Mouse (Mus musculus) ovary, postnatal 14 days (tissue): ENCODE results near the gene Hectd1.
A peak's percentile ranks its signal among the peaks of the same experiment; 100 is the strongest.

ENCODE experiments used
- DNase-seq: peaks from one replicate; pipeline ENCODE4 v3.0.0; 2022; ENCODE audit warnings: low spot score

The Hectd1 gene

GRCm38 (mm10) chr12:51829290-51830076, at the start of gene Hectd1:
TSS of gene Hectd1 (minus strand) at chr12:51829536.
- peak; percentile 72 for DNase-seq

- DNase-seq: no peak
Observed at GRCm38 (mm10) chr12:51871446-51872144, 42.3 kb upstream of the Hectd1 start.

- no peak for DNase-seq
Observed at GRCm38 (mm10) chr12:51869511-51869910, 40.2 kb upstream of the Hectd1 start.

GRCm38 (mm10) chr12:51867076-51867475, 37.7 kb upstream of the Hectd1 start:
- DNase-seq: no peak

DNA sequence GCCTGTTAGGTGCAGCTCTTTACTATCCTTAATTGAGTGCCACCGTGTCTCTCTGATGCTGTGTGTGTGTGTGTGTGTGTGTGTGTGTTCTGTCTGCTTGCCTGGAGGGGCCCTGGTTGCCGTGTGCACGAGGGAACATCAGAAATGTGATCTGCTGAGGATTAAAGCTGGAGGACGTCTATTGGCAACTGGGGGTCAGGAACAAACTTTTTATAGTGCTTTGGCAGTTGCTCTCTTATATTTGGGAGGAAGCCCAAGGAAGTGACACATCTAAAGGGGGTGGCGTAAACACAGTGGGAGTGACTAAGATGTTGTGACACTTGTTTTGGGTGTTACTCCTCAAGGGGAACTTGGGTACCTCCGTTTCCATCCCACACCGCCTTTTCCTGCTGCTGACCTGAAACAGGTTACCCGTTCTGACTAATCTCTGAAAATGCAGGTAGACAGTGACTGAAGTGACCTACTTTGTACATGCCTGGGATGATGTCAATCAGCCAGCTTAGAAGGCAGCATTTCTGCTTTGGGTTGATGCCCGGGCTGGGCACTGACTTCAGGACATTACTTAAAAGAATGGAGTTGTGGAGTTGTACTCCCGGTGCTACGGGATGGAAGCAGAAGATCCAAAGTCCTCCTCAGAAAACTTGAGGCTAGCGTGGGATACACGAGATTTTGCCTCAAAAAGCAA, 37.0 kb upstream of the Hectd1 start:
- DNase-seq: no peak

GRCm38 (mm10) chr12:51865790-51866179, 36.4 kb upstream of the Hectd1 start:
- DNase-seq: no peak

DNA sequence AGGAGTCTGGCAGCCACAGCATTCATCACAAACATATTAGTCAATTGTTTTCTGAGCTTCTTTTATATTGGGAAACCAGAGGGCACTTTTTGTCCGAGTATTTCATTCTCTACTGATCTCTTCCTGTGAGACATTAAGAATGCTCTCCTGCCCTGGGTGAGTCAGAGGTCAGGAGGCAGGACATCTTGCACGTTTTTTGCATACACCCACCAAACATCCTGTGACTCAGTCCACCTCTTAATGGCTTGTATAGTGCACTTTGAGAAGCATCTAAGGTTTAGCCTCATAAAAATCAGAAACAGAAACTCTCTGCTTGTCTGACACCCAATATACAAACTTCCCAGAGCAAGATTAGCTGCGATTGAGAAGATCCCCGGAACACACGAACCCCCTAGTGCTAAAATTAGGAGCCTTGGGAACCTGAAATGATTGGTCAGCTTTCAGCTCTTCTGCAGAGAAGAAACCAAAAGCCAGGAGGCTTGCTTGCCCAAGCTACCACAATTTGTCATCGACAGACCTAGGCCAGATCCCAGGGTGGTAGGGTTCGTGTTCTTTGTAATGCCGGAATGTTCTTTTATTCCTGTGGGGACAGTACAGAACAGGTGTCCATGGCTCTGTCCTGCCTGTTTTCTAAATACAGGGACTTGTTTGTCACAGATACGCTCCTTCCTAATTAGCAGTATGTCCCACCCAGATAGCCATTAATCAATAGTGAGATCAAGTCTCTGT, 35.9 kb upstream of the Hectd1 start:
- no peak for DNase-seq

GRCm38 (mm10) chr12:51863116-51864002, 34.0 kb upstream of the Hectd1 start:
- DNase-seq: no peak

GRCm38 (mm10) chr12:51858134-51859028, 29.0 kb upstream of the Hectd1 start:
- no peak for DNase-seq

DNA sequence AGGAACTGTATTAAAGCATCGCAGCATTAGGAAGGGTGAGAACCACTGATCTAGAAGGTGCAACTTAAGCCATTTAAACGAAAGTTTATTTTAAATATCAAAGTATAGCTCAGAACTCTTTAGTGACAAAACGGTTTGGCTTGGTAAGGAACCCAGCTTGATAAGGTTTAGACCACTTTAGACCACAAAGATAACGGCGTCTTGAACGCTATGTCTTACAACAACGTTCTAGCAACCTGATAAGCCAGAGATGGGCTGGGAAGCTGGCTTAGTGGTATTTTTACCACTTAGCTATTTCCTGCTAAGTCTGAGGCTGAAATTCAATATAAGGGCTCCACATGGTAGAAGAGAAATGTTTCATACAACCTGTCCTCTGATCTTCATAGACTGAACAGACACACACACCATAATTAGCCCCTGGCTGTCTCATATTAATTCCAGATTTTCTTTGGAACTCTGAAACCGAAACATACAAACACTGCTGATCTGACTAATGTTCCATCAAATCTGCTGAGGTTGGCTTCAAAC, 27.5 kb upstream of the Hectd1 start:
- DNase-seq: no peak

- DNase-seq: no peak
Observed at GRCm38 (mm10) chr12:51855872-51856271, 26.5 kb upstream of the Hectd1 start.

DNA sequence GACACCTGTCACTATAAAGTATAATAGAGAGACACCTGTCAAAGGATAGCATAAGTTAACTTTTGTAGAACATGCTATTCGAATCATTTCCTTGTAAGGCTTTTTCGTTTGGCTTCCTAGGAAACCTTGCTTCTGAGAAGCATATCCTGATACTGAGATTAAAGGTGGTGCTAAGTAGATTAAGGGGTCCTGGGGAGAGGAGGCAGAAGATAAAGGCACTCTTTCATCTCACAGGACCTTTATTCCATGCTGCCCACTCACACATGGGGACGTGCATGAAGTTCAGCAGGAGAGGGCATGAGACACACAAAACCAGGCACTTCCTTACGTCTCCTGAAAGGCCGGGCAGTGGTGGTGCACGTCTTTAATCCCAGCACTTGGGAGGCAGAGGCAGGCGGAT, 26.1 kb upstream of the Hectd1 start:
- no peak for DNase-seq

DNA sequence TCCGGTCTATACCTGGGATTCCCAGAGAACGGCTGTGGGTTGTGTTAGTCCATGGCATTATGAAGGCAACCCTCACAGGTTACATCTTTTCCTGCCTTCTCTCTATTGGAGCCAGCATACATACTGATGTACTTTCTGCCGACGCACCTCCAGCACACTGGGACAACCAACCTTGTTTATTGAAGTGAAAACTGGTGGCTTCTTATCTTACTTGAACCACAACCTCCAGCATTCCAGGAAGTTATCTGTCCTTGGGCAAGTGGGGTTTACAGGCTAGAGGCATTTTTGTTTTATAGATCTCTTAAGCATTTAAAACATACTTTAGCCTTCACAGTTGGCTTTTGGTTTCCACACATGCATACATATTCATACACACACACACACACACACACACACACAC, 22.3 kb upstream of the Hectd1 start:
- no peak for DNase-seq

DNA sequence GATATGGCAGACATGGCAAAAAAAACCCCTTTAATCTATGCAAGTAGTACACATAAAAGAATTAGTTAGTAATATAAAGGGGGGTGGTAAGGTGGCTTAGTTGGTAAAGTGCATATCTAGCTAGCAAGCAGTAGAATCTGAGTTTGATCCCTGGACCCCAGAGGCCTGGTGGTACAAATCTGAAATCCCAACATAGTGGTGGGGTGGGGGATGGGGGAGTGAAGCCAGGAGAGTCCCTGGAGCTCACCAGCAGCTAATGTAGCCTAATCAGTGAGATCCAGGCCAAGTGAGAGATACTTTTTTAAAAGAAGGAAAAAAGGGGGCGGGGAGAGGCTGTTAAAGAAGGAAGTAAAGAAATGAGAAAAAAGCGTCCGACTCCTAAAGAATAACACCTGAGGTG, 21.8 kb upstream of the Hectd1 start:
- no peak for DNase-seq

- DNase-seq: no peak
Observed at GRCm38 (mm10) chr12:51850339-51850738, 21.0 kb upstream of the Hectd1 start.

DNA sequence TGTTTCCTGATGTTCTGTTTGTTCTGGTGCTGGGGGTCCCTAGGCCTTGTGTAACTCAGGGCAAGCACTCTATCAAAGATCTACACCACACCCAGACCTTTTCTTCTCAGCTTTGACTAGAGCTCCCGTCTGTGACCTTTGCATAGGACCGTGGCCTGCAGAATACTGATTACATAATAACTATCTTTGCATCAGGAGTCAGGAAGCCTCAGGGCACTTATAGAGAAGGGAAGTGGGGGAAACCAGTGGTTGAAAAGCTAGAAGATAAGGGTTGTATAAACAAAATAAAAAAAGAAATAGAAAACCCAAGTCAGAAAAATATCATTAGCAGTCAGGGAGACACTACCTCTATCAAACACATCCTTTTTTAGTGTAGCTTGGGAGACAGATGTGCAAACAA, 20.6 kb upstream of the Hectd1 start:
- DNase-seq: no peak

- DNase-seq: no peak
Observed at GRCm38 (mm10) chr12:51847953-51848680, 18.8 kb upstream of the Hectd1 start.

- DNase-seq: no peak
Observed at GRCm38 (mm10) chr12:51845261-51845660, 15.9 kb upstream of the Hectd1 start.

DNA sequence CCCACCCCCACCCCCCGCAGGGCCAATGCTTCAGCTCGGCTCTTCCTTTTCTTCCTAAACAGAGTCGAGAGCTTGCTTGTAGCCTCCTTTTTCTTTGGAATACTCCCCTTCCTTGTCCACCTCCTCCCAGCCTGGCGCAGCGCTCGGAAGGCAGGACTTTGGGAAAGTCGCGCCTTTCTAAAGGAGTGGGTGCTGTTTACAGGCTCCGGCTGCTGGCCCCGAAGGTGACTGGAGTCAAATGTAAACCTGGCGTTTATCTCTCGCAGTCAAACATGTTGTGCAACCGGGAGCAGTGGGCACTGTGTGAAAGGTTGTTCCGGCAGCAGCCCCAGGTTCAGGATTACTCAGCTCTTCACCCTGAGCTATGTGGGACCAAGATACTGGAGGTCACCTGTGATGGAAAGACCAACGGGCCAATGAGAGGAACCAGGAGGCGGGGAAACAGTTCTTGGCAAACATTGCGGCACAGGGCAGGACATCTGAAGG, 15.5 kb upstream of the Hectd1 start:
- peak; percentile 96 for DNase-seq
